Mouse (Mus musculus) 3T3-L1 (cell line): ENCODE data around the gene March5.

Experiments
- DNase-seq: peaks from one replicate; pipeline ENCODE4 v3.0.0-alpha.2; 2015; ENCODE audit warnings: low read depth, low spot score

March5 gene

GRCm38 (mm10) chr19:37263943-37264897, 56.9 kb downstream of the March5 start:
- peak; percentile 100 for DNase-seq

- DNase-seq, result peak; percentile 96
Observed at GRCm38 (mm10) chr19:37265333-37266103, 58.2 kb downstream of the March5 start.

GRCm38 (mm10) chr19:37269106-37269505, 61.8 kb downstream of the March5 start:
- DNase-seq, result no peak
